Mouse (Mus musculus): Measurements from ENCODE around the gene Ppp2r5b. TPM values are rescaled to one million over a fixed set of nuclear protein-coding genes. Genes with fewer than 3 reads are reported as not detected.

Gene Ppp2r5b
- polyA plus RNA-seq, 1 experiment from 2014 or later, result 140 TPM

DNA sequence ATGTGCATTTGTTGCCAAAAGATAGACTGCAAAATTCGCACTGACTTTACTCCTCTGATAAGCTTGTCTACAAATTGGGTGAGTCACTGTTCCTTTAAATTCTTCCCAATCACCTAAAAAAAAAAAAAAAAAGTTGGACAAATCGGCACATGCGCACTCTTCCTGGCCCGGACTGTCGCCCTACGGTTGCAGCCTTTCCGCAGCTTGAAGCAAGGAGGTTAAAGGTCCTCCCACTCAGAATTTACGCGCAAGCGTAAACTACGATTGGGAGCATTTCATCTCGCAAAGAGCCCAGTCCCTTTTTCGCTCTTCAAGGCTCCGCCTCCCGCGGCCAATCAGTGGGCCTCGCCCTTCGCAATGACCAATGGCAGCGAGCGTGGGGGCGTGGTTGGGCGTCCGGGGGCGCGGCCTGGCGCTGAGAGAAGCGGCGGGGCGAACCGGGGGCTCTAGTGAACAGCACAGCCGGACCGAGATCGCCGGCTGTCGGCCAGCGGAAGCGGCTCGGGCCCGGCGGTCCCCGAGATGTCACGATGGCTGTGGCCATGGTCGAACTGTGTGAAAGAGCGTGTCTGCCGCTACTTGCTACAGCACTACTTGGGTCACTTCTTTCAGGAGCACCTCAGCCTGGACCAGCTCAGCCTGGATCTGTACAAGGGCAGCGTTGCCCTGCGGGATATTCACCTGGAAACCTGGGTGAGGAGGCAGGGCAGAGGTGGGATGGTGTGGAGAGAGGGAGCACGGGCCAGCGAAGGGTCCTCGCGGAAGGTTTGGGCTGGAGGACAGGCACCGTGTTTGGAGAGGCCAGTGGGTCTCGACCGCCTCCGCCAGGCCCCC is 5.8 kb upstream of the Ppp2r5b start, which contains the start of gene Atg2a:
Atg2a (plus strand) TSS at position 395 of the 834 bp plus-strand sequence.
- peak; percentile 94 for ATAC-seq (ENCODE audit: low FRiP score)
- Histone ChIP-seq H3K9ac (peak within 1 kb of the TSS; percentile 90), H3K9me3 (ENCODE audit: control insufficient read depth, low read length) (no peaks in the 10 kb centered on the region), H3K4me3 (replicated peaks; ENCODE audit: low read length) (peak within 1 kb of the TSS; percentile 82), H3K36me3 (replicated peaks; ENCODE audit: control insufficient read depth, insufficient read depth) (peaks cover 26% of the 10 kb centered on the region), H3K27ac (peak within 1 kb of the TSS; percentile 55), H3K4me1 (replicated peaks; ENCODE audit: control insufficient read depth, insufficient read depth, low read length) (peaks cover 9% of the 10 kb centered on the region), H3K4me2 (replicated peaks) (peak within 1 kb of the TSS; percentile 86), H3K27me3 (ENCODE audit: control insufficient read depth, insufficient read depth, low read length) (no peaks in the 10 kb centered on the region)
- WGBS, result under 1% methylated on average over 55 of the region's 55 CpGs
- peak; percentile 98 for DNase-seq (ENCODE audit: low spot score)

DNA sequence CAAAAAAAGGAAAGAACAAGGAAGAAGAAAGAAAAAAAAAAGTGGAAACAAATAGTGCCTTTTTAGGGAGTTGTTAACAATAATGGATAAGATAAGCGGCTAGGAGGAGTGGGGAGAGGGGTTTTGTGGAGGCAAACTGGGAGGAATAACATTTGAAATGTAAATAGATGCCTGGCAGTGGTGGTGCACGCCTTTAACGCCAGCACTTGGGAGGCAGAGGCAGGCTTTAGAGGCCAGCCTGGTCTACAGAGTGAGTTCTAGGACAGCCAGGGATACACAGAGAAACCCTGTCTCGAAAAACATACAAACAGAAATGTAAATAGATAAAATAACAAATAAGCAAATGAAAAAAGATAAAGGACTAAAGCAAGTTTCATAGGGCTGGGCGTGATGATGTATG is 5.1 kb upstream of the Ppp2r5b start:
- DNase-seq (ENCODE audit: low spot score) (no peak), ATAC-seq (ENCODE audit: low FRiP score) (no peak)
- Histone ChIP-seq H3K36me3 (replicated peaks; ENCODE audit: control insufficient read depth, insufficient read depth) (peaks cover 19% of the 10 kb centered on the region), H3K9ac (no peak overlapping the region), H3K9me3 (ENCODE audit: control insufficient read depth, low read length) (no peaks in the 10 kb centered on the region), H3K4me1 (replicated peaks; ENCODE audit: control insufficient read depth, insufficient read depth, low read length) (peaks cover 12% of the 10 kb centered on the region), H3K4me2 (replicated peaks) (peak overlapping the region; percentile 32), H3K4me3 (replicated peaks; ENCODE audit: low read length) (peak overlapping the region; percentile 82; the same call in 1 of the 2 replicates), H3K27ac (peak overlapping the region; percentile 33; the same call in 1 of the 2 replicates), H3K27me3 (ENCODE audit: control insufficient read depth, insufficient read depth, low read length) (no peaks in the 10 kb centered on the region)
- WGBS, result 36% methylated on average over 5 of the region's 5 CpGs

DNA sequence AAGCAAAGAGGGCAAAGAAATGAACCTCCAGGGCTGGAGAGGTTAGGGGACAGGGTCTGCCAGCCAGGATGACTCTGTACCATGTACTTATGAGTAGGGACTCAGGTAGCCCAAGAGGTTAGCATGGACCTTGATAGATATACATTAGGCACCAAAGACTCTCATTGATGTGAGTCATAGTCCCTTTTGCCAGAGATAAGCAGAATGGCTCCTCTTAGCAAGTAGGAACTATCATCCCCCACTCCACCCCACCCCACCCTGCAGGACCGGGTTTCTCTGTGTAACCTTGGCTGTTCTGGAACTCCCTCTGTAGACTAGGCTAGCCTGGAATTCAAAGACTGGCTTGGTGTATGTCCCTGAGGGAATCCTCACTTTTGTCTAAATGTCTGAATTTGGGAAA is 4.5 kb upstream of the Ppp2r5b start:
- H3K4me1 ChIP-seq (replicated peaks; ENCODE audit: control insufficient read depth, insufficient read depth, low read length), result peaks cover 14% of the 10 kb centered on the region
- no peak for ATAC-seq (ENCODE audit: low FRiP score)
- 75% methylated on average over 1 of the region's 1 CpGs for WGBS
- peaks cover 13% of the 10 kb centered on the region for H3K36me3 ChIP-seq (replicated peaks; ENCODE audit: control insufficient read depth, insufficient read depth)
- H3K9me3 ChIP-seq (ENCODE audit: control insufficient read depth, low read length), result no peaks in the 10 kb centered on the region
- H3K4me3 ChIP-seq (replicated peaks; ENCODE audit: low read length), result no peak overlapping the region
- no peak for DNase-seq (ENCODE audit: low spot score)
- no peaks in the 10 kb centered on the region for H3K27me3 ChIP-seq (ENCODE audit: control insufficient read depth, insufficient read depth, low read length)
- H3K27ac ChIP-seq, result no peak overlapping the region
- H3K4me2 ChIP-seq (replicated peaks), result no peak overlapping the region
- no peak overlapping the region for H3K9ac ChIP-seq

DNA sequence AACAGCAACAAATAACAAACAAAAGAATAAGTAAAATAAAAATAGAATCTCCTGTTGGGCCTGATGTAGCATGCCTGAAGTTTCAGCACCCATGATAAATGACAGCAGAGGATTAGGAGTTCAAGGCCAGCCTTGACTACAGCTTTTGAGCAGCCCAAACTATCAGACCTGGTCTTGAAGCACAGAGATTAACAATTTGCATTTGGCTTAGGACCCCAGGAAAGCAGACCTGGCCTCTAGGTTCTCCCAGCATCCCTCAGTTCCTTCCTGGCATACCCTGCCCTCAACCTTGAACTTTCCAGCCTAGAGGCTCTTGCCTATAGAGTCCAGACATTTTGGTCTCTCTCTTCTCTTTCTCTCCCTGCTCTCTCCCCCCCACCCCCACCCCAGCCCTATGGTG is 3.1 kb upstream of the Ppp2r5b start:
- H3K4me1 ChIP-seq (replicated peaks; ENCODE audit: control insufficient read depth, insufficient read depth, low read length), result peaks cover 23% of the 10 kb centered on the region
- H3K9ac ChIP-seq, result no peak overlapping the region
- no peak overlapping the region for H3K4me3 ChIP-seq (replicated peaks; ENCODE audit: low read length)
- H3K36me3 ChIP-seq (replicated peaks; ENCODE audit: control insufficient read depth, insufficient read depth), result 0 out of 2 replicates have a peak, but pooled peaks cover 3% of the 10 kb centered on the region
- H3K9me3 ChIP-seq (ENCODE audit: control insufficient read depth, low read length), result no peaks in the 10 kb centered on the region
- H3K27me3 ChIP-seq (ENCODE audit: control insufficient read depth, insufficient read depth, low read length), result no peaks in the 10 kb centered on the region
- H3K4me2 ChIP-seq (replicated peaks), result no peak overlapping the region
- no peak overlapping the region for H3K27ac ChIP-seq
- ATAC-seq (ENCODE audit: low FRiP score), result no peak
- no peak for DNase-seq (ENCODE audit: low spot score)

DNA sequence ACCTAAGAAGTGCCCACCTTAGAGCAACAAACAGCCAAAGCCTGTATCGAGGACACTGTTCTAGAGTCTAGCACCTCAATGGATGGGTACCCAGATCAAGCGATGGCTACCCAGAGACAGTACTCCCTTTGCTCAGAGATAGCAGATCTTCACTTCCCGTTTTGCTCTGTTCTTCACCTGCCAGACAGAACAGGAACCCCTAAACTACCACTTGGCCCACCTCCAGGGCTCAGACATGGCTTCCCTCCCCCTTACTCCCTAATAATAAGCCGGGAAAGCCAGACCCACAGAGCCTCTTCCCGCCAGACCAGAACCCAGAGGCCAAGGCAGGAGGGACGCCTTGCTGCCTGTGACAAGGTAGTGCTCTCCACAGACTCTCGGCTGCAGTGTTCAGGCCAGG is 1.2 kb upstream of the Ppp2r5b start:
- no peaks in the 10 kb centered on the region for H3K27me3 ChIP-seq (ENCODE audit: control insufficient read depth, insufficient read depth, low read length)
- H3K4me2 ChIP-seq (replicated peaks), result no peak overlapping the region
- H3K27ac ChIP-seq, result no peak overlapping the region
- no peak for ATAC-seq (ENCODE audit: low FRiP score)
- peaks cover 15% of the 10 kb centered on the region for H3K4me1 ChIP-seq (replicated peaks; ENCODE audit: control insufficient read depth, insufficient read depth, low read length)
- whole genome bisulfite sequencing, result 69% methylated on average over 7 of the region's 7 CpGs
- peaks cover 20% of the 10 kb centered on the region for H3K36me3 ChIP-seq (replicated peaks; ENCODE audit: control insufficient read depth, insufficient read depth)
- no peaks in the 10 kb centered on the region for H3K9me3 ChIP-seq (ENCODE audit: control insufficient read depth, low read length)
- no peak overlapping the region for H3K4me3 ChIP-seq (replicated peaks; ENCODE audit: low read length)
- H3K9ac ChIP-seq, result no peak overlapping the region
- DNase-seq (ENCODE audit: low spot score), result no peak

DNA sequence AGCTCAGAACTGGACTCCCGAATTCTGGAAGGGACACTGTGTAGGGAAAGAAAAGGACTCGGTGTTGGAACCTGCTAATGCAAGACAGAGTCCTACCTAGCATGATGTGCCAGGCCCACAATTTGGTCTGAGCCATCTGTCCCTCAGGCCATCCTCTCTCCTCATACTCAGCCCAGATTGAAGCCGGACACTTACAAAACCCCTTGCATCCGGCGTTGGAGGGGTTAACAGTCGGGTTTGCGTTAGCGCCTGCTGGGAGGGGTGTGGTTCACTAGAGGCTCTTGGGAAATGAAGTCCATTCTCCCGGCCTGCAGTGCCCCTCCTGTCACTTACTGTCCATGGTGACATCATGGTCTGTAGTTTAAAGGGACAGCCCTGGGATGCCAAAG is 375 bp upstream of the Ppp2r5b start:
- peaks cover 15% of the 10 kb centered on the region for H3K4me1 ChIP-seq (replicated peaks; ENCODE audit: control insufficient read depth, insufficient read depth, low read length)
- H3K4me2 ChIP-seq (replicated peaks), result peak overlapping the region; percentile 93
- peak overlapping the region; percentile 79 for H3K4me3 ChIP-seq (replicated peaks; ENCODE audit: low read length)
- peak overlapping the region; percentile 85 for H3K27ac ChIP-seq
- peak overlapping the region; percentile 91 for H3K9ac ChIP-seq
- peak; percentile 92 for DNase-seq (ENCODE audit: low spot score)
- H3K36me3 ChIP-seq (replicated peaks; ENCODE audit: control insufficient read depth, insufficient read depth), result peaks cover 28% of the 10 kb centered on the region
- no peaks in the 10 kb centered on the region for H3K9me3 ChIP-seq (ENCODE audit: control insufficient read depth, low read length)
- WGBS, result 0% methylated on average over 9 of the region's 9 CpGs
- H3K27me3 ChIP-seq (ENCODE audit: control insufficient read depth, insufficient read depth, low read length), result no peaks in the 10 kb centered on the region
- peak; percentile 88 for ATAC-seq (ENCODE audit: low FRiP score)

DNA sequence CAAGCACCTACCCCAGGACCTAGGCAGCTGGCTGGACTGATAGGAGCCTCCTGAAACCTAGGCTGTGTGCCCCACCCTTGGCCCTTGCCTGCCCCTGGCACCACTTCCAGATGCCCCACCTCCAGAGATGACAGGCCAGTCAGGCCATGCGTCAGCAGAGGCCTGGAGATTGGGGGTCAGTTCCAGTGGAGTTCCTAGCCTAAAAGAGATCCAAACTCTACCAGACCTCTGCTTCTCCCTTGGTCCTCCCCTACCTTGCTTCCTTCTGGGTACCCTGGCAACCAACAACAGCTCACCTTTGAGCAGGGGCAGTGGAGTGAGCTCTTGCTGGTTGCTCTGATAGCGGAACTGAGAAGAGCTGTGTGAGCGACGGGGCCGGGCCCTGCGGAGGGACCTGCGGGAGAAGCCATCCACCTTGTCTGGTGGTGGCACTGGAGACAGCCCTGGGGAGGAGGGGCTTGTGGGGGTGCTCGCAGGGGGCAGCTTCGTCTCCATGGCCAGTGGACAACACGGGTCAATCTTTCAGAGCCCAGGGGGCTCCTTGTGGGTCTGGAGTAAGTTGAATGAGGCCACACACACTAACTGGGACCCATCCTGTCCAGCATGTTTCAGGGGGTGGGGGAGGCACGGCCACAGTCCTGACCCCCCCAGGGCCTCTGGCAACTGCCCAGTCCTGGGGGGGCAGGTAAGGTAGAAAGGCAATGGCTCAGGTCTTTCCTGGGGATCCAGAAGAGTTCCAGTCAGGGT is 1.2 kb downstream of the Ppp2r5b start:
- Histone ChIP-seq H3K9ac (peak overlapping the region; percentile 91), H3K4me2 (replicated peaks) (peak overlapping the region; percentile 93), H3K4me3 (replicated peaks; ENCODE audit: low read length) (peak overlapping the region; percentile 79), H3K4me1 (replicated peaks; ENCODE audit: control insufficient read depth, insufficient read depth, low read length) (peaks cover 15% of the 10 kb centered on the region), H3K27ac (no peak overlapping the region), H3K36me3 (replicated peaks; ENCODE audit: control insufficient read depth, insufficient read depth) (peaks cover 44% of the 10 kb centered on the region), H3K9me3 (ENCODE audit: control insufficient read depth, low read length) (no peaks in the 10 kb centered on the region), H3K27me3 (ENCODE audit: control insufficient read depth, insufficient read depth, low read length) (no peaks in the 10 kb centered on the region)
- DNase-seq (ENCODE audit: low spot score) (no peak), ATAC-seq (ENCODE audit: low FRiP score) (no peak)
- WGBS, result 77% methylated on average over 11 of the region's 11 CpGs

DNA sequence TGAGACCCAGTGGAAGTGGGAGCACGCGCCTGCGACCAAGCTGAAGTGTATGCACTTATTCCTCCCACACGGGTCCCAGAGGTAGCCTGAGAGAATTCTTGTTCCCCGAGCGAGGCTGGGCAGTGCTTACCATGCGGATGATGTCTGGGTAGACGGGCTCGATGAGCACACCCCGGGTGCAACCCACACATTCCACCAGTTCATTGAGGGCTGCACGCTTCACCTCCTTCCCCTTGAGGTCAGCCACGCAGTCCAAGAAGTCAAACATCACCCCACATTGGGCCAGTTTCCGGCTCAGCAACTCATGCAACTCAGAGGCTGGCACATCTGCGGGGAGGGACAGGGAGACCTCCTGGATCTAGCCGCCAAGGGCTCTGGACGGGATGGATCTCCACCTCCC is 2.0 kb downstream of the Ppp2r5b start:
- no peak overlapping the region for H3K4me3 ChIP-seq (replicated peaks; ENCODE audit: low read length)
- WGBS, result 87% methylated on average over 16 of the region's 16 CpGs
- ATAC-seq (ENCODE audit: low FRiP score), result no peak
- H3K4me1 ChIP-seq (replicated peaks; ENCODE audit: control insufficient read depth, insufficient read depth, low read length), result peaks cover 15% of the 10 kb centered on the region
- peaks cover 52% of the 10 kb centered on the region for H3K36me3 ChIP-seq (replicated peaks; ENCODE audit: control insufficient read depth, insufficient read depth)
- H3K27me3 ChIP-seq (ENCODE audit: control insufficient read depth, insufficient read depth, low read length), result no peaks in the 10 kb centered on the region
- no peak overlapping the region for H3K9ac ChIP-seq
- no peak overlapping the region for H3K27ac ChIP-seq
- no peak for DNase-seq (ENCODE audit: low spot score)
- peak overlapping the region; percentile 93; the same call in 1 of the 2 replicates for H3K4me2 ChIP-seq (replicated peaks)
- H3K9me3 ChIP-seq (ENCODE audit: control insufficient read depth, low read length), result no peaks in the 10 kb centered on the region

DNA sequence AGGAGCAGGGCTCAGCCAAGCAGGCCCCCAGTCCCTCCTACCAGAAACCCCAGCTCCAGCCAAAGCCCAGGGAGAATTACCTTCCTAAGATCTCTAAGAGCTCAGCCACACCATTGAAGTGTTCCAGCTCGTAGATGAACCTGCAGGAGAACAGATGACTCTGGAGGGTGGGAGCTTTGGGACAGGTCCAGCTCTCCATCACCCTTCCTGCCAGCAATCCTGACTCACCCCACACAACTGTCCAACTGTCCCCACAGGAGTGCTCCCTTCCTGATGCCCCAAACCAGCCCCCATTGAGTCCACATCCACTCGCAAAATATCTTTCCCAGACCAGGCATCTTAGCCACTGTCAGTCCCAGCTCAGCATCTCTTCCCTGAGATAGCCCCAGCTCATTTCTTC is 4.6 kb downstream of the Ppp2r5b start:
- Histone ChIP-seq H3K4me1 (replicated peaks; ENCODE audit: control insufficient read depth, insufficient read depth, low read length) (peaks cover 12% of the 10 kb centered on the region), H3K9ac (no peak overlapping the region), H3K27me3 (ENCODE audit: control insufficient read depth, insufficient read depth, low read length) (no peaks in the 10 kb centered on the region), H3K27ac (no peak overlapping the region), H3K4me3 (replicated peaks; ENCODE audit: low read length) (no peak overlapping the region), H3K9me3 (ENCODE audit: control insufficient read depth, low read length) (no peaks in the 10 kb centered on the region), H3K4me2 (replicated peaks) (no peak overlapping the region), H3K36me3 (replicated peaks; ENCODE audit: control insufficient read depth, insufficient read depth) (peaks cover 78% of the 10 kb centered on the region)
- ATAC-seq (ENCODE audit: low FRiP score), result no peak
- no peak for DNase-seq (ENCODE audit: low spot score)
- WGBS, result 89% methylated on average over 2 of the region's 2 CpGs

Data from hindbrain, embryonic 14.5 days (tissue).